Mouse (Mus musculus) limb, embryonic 12.5 days (tissue): ENCODE results near the gene Cdk13. TPM values are rescaled to one million over a fixed set of nuclear protein-coding genes. Genes with fewer than 3 reads are reported as not detected.

Source experiments
- ATAC-seq: fragments of 200-750 bp; cut with Nextera tagmentation; 2 replicates; pipeline ENCODE4 v1.8.0; 2017; ENCODE audit warnings: low read depth, moderate TSS enrichment; ENCODE audit not compliant: insufficient number of reproducible peaks, insufficient read depth, low FRiP score, low TSS enrichment
- H3K27ac ChIP-seq: fragments of 300-500 bp; sonication (generic); 2 replicates; pipeline ENCODE4 v1.5.1; 2016; ENCODE audit warnings: mild to moderate bottlenecking, moderate library complexity
- H3K27me3 ChIP-seq: fragments of 300-500 bp; sonication (generic); 2 replicates; pipeline ENCODE4 v1.6.1; 2016; ENCODE audit warnings: mild to moderate bottlenecking, moderate library complexity
- H3K36me3 ChIP-seq: fragments of 300-500 bp; sonication (generic); 2 replicates; pipeline ENCODE4 v1.6.1; 2016; ENCODE audit warnings: mild to moderate bottlenecking, moderate library complexity
- H3K4me1 ChIP-seq: fragments of 300-500 bp; sonication (generic); replicated peaks from 2 replicates; pipeline ENCODE4 v1.6.1; 2016
- H3K4me2 ChIP-seq: fragments of 300-500 bp; sonication (generic); 2 replicates; pipeline ENCODE4 v1.6.1; 2016; ENCODE audit warnings: mild to moderate bottlenecking, moderate library complexity
- H3K4me3 ChIP-seq: fragments of 300-500 bp; sonication (generic); replicated peaks from 2 replicates; pipeline ENCODE4 v1.5.1; 2016; ENCODE audit warnings: mild to moderate bottlenecking
- H3K9ac ChIP-seq: fragments of 300-500 bp; sonication (generic); replicated peaks from 2 replicates; pipeline ENCODE4 v1.6.1; 2016; ENCODE audit warnings: mild to moderate bottlenecking, moderate library complexity
- H3K9me3 ChIP-seq: fragments of 300-500 bp; sonication (generic); 2 replicates; pipeline ENCODE4 v1.6.1; 2016; ENCODE audit warnings: mild to moderate bottlenecking, moderate library complexity
- WGBS: fragments of 180-500 bp; shearing (Covaris S2); methylation state at CpG from one replicate; pipeline ENCODE4 v1.1.7; 2016; 5-methylcytosine and 5-hydroxymethylcytosine counted together
- microRNA counts: library from miRNA; unstranded; fragments of <30 nt; microRNA quantifications from one replicate; lab custom pipeline; 2017
- microRNA-seq: library from miRNA; unstranded; fragments of <30 nt; microRNA quantifications from one replicate; pipeline ENCODE4, GENCODE M21; 2017
- polyA plus RNA-seq: library from polyadenylated mRNA; unstranded; fragments of >200 nt; fragmentation: Nextera tagmentation; extraction: Ambion mirVana; gene quantifications from 2 replicates; pipeline ENCODE4 v1.2.1, GENCODE M21; 2016

Gene Cdk13
- polyA plus RNA-seq, 1 experiment from 2014 or later, result 26.6 TPM

- Histone ChIP-seq H3K4me3 (peak within 1 kb of the TSS; percentile 79), H3K4me2 (peak within 1 kb of the TSS; percentile 64), H3K36me3 (peaks cover 3% of the 10 kb centered on the region; the same call in 1 of the 2 replicates), H3K9me3 (no peaks in the 10 kb centered on the region), H3K9ac (peak within 1 kb of the TSS; percentile 91), H3K27ac (peak within 1 kb of the TSS; percentile 92), H3K4me1 (0 out of 2 replicates have a peak, but pooled peaks cover 4% of the 10 kb centered on the region), H3K27me3 (no peaks in the 10 kb centered on the region)
- 1% methylated on average over 66 of the region's 66 CpGs for WGBS
- peak; percentile 99 for ATAC-seq
Observed at GRCm38 (mm10) chr13:17694911-17695699, 109.8 kb downstream of the Cdk13 start, which contains the start of the genes Mplkip and Sugct. Gene Mplkip, plus strand, starts transcription at chr13:17695192. Gene Sugct, minus strand, starts transcription at chr13:17695553.

GRCm38 (mm10) chr13:17694414-17694813 is 110.5 kb downstream of the Cdk13 start:
- ATAC-seq, result peak; percentile 81
- Histone ChIP-seq H3K27ac (peak overlapping the region; percentile 73), H3K27me3 (no peaks in the 10 kb centered on the region), H3K36me3 (peaks cover 3% of the 10 kb centered on the region; the same call in 1 of the 2 replicates), H3K9ac (peak overlapping the region; percentile 73), H3K4me2 (peak overlapping the region; percentile 55), H3K4me1 (0 out of 2 replicates have a peak, but pooled peaks cover 4% of the 10 kb centered on the region), H3K9me3 (no peaks in the 10 kb centered on the region), H3K4me3 (peak overlapping the region; percentile 79)
- under 1% methylated on average over 22 of the region's 25 CpGs for WGBS

GRCm38 (mm10) chr13:17693816-17694215 is 111.1 kb downstream of the Cdk13 start:
- no peak overlapping the region for H3K27ac ChIP-seq
- H3K4me2 ChIP-seq, result peak overlapping the region; percentile 55
- no peak overlapping the region for H3K9ac ChIP-seq
- 69% methylated on average over 5 of the region's 5 CpGs for WGBS
- ATAC-seq, result no peak
- H3K4me1 ChIP-seq, result 0 out of 2 replicates have a peak, but pooled peaks cover 4% of the 10 kb centered on the region
- H3K9me3 ChIP-seq, result no peaks in the 10 kb centered on the region
- H3K27me3 ChIP-seq, result no peaks in the 10 kb centered on the region
- peaks cover 3% of the 10 kb centered on the region; the same call in 1 of the 2 replicates for H3K36me3 ChIP-seq
- peak overlapping the region; percentile 79; the same call in 1 of the 2 replicates for H3K4me3 ChIP-seq

- H3K36me3 ChIP-seq, result no peaks in the 10 kb centered on the region
- H3K4me1 ChIP-seq, result 0 out of 2 replicates have a peak, but pooled peaks cover 4% of the 10 kb centered on the region
- H3K4me2 ChIP-seq, result no peak overlapping the region
- no peak overlapping the region for H3K27ac ChIP-seq
- H3K9ac ChIP-seq, result no peak overlapping the region
- WGBS, result 62% methylated on average over 1 of the region's 1 CpGs
- H3K4me3 ChIP-seq, result no peak overlapping the region
- no peaks in the 10 kb centered on the region for H3K27me3 ChIP-seq
- H3K9me3 ChIP-seq, result no peaks in the 10 kb centered on the region
- ATAC-seq, result no peak
Observed at GRCm38 (mm10) chr13:17691436-17691835, 113.5 kb downstream of the Cdk13 start.

- Histone ChIP-seq H3K36me3 (no peaks in the 10 kb centered on the region), H3K9ac (no peak overlapping the region), H3K4me3 (no peak overlapping the region), H3K27me3 (no peaks in the 10 kb centered on the region), H3K27ac (no peak overlapping the region), H3K4me1 (0 out of 2 replicates have a peak, but pooled peaks cover 4% of the 10 kb centered on the region), H3K9me3 (no peaks in the 10 kb centered on the region), H3K4me2 (no peak overlapping the region)
- no peak for ATAC-seq
Observed at GRCm38 (mm10) chr13:17690686-17691085, 114.2 kb downstream of the Cdk13 start.

GRCm38 (mm10) chr13:17689461-17689860 is 115.4 kb downstream of the Cdk13 start:
- H3K4me1 ChIP-seq, result 0 out of 2 replicates have a peak, but pooled peaks cover 4% of the 10 kb centered on the region
- no peak overlapping the region for H3K4me2 ChIP-seq
- H3K27ac ChIP-seq, result no peak overlapping the region
- H3K36me3 ChIP-seq, result no peaks in the 10 kb centered on the region
- H3K9me3 ChIP-seq, result no peaks in the 10 kb centered on the region
- H3K27me3 ChIP-seq, result no peaks in the 10 kb centered on the region
- no peak overlapping the region for H3K9ac ChIP-seq
- H3K4me3 ChIP-seq, result no peak overlapping the region
- no peak for ATAC-seq

GRCm38 (mm10) chr13:17671122-17671521 is 133.8 kb downstream of the Cdk13 start:
- Histone ChIP-seq H3K9ac (no peak overlapping the region), H3K27ac (no peak overlapping the region), H3K27me3 (no peaks in the 10 kb centered on the region), H3K36me3 (no peaks in the 10 kb centered on the region), H3K4me1 (no peaks in the 10 kb centered on the region), H3K4me2 (no peak overlapping the region), H3K4me3 (no peak overlapping the region), H3K9me3 (no peaks in the 10 kb centered on the region)
- no peak for ATAC-seq
- WGBS, result 74% methylated on average over 1 of the region's 1 CpGs

GRCm38 (mm10) chr13:17667380-17667779 is 137.5 kb downstream of the Cdk13 start:
- Histone ChIP-seq H3K27ac (no peak overlapping the region), H3K4me1 (no peaks in the 10 kb centered on the region), H3K4me2 (no peak overlapping the region), H3K4me3 (no peak overlapping the region), H3K36me3 (no peaks in the 10 kb centered on the region), H3K27me3 (no peaks in the 10 kb centered on the region), H3K9ac (no peak overlapping the region), H3K9me3 (no peaks in the 10 kb centered on the region)
- no peak for ATAC-seq
- WGBS, result 88% methylated on average over 1 of the region's 1 CpGs

MicroRNAs within 50 kb of the gene (microRNA counts, 519-probe panel; counts per million panel counts)
- microRNA mmu-miR-466i (lab: Ali Mortazavi, UCI), result not detected

Small RNA genes within 50 kb of the gene (microRNA-seq; reads per million reads assigned to microRNA genes)
- not detected for gene Mir466i

Other genes with a start within 250 kb of the Cdk13 start
- gene Mplkip, start 109.9 kb downstream of the Cdk13 start, polyA plus RNA-seq, result 57.3 and 58.7 TPM in 2 replicates
- 5.1 and 5.5 TPM in 2 replicates for gene Sugct, start 109.5 kb downstream of the Cdk13 start, polyA plus RNA-seq
- 98.8 and 107 TPM in 2 replicates for gene Rala, start 139.1 kb upstream of the Cdk13 start, polyA plus RNA-seq
- gene Yae1d1, start 188.3 kb upstream of the Cdk13 start, polyA plus RNA-seq, result 79.7 and 84.8 TPM in 2 replicates